Mouse (Mus musculus): Measurements from ENCODE around the gene Atg3.

Atg3 gene

GRCm38 (mm10) chr16:45204859-45205670 lies 46.5 kb downstream of the Atg3 start:
- no peak for DNase-seq (ENCODE audit: low spot score)

- no peak for DNase-seq (ENCODE audit: low spot score)
These were observed 63.4 kb downstream of the Atg3 start for GRCm38 (mm10) chr16:45222016-45222415.

GRCm38 (mm10) chr16:45222771-45223170 lies 64.2 kb downstream of the Atg3 start:
- DNase-seq (ENCODE audit: low spot score): no peak

DNA sequence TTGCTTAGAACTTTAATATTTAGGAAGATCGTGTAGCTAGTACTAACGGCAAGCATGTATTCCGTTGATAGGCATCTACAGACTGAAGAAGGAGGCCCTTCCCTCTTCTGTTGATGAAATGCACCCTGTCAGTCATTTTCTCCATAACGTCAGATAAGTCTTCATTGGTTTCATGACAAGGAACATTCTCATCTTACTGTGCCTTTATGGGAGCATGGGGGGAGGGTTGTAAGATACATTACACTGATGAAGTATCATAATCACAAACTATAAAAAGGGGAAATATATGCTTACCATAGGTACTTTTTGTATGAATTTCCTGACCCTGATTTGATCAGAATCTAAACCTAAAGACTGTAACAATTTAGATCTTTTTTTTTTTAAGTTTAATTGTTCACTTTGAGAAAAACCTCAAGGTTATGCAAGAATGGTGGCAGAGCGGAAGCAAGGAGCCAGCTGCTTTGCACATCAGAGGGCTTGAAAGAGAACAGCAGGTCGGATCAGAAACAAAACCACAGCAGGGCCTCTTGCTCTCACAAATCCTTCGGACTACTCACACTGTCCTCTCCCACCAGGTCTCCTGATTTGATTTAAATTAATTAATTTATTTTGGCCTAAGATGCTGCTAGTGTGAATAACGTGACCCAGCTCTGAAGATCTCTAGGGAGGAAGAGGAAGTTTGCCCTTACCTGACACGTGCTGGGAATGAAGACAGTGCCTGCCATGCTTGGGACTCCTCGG lies 65.2 kb downstream of the Atg3 start, which contains the start of gene Btla:
Gene Btla, plus strand, starts transcription at position 668 of the 741 bp plus-strand sequence.
- DNase-seq (ENCODE audit: low spot score): no peak

DNA sequence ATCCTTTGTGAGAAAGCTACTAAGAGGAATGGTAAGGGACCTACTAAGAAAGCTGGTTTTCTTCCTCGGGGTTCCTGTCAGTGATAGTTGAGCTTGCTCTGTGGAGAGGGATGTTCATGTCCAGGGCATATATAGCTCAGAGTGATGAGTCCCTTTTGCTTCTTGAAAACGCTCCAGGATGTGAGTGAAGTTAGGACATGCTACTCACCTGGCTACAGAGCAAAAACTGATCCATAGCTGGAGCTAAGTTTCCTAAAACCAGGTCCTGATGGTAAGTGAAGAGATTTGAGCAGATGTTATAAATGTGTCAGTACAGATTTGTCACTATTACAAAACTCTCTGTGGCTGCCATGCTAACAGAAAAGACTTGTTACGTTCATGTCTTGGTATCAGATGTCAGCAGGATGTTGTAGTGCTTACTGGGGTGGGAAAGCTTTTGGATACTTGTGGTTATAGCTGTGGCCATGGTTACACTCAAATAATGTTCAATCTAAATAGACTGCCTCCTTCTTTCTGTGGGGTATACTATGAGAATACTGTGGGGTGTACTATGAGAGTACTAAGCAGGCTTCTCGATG lies 65.9 kb downstream of the Atg3 start:
- no peak for DNase-seq (ENCODE audit: low spot score)

- no peak for DNase-seq (ENCODE audit: low spot score)
These were observed 68.4 kb downstream of the Atg3 start for GRCm38 (mm10) chr16:45227002-45227401.

DNA sequence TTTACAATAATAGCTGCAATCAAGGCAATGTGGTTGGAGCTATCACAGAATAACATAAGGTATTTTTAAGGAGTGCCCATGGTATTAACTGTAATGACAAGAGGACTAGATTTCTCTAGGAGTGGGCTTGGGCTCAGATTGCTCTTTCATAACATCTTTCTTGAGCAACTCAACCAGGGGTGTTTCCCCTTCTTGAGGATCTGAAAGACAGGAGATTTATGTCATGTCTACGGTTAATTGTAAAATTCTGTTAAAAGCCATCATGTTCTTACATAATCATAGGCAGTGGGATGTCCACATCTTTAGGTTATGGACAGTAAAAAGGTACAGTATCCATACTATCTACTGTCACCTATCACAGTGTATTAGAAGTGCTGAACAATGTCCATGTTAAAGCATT lies 72.7 kb downstream of the Atg3 start:
- no peak for DNase-seq (ENCODE audit: low spot score)

DNA sequence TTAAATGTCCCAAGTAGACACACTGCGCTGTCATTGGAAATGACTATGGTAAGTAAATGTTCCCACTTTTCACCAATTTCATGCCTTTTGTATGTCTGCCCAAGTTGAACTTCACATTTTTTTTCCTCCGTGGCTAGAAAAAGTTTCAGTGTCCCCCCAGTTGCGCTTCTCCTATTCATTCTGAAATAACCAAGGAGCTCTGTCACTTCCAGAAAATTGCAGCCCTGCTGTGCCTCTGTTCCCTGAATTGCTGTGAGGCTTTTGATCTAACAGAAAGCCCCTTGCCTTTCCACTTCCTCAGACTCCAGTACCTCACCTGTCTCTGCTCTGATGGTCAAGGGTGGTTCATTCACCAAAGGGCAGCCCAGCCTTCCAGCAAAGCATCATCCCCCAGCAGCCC lies 74.4 kb downstream of the Atg3 start:
- no peak for DNase-seq (ENCODE audit: low spot score)

Measured in ovary, postnatal 10 days (tissue).